Mouse (Mus musculus) retina, postnatal 1 day (tissue): ENCODE data around the gene Gpatch2.

ENCODE experiments used
- DNase-seq: peaks from one replicate; pipeline ENCODE4 v3.0.0-alpha.2; 2012

Gpatch2 gene

DNA sequence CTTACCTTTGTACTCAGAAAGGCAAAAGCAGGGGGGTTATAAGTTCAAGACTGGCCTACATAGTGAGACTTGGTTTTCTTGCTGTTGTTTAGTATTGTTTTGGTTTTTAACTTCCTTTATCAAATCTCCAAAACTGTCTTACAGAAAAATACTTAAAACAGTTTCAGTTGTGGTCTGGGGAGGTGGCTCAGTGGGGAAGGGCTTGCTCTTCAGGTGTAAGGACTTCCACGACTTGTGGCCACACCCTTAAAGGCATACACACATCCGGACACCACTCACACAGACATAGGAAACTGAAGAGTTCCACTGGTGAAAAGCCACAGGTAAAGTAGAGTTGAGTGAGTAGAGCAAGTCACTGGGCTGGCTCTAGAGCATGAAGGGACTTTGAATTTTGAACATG lies 93.2 kb downstream of the Gpatch2 start:
- DNase-seq, result no peak

- DNase-seq, result no peak
These were observed 95.8 kb downstream of the Gpatch2 start for GRCm38 (mm10) chr1:187311122-187311521.

DNA sequence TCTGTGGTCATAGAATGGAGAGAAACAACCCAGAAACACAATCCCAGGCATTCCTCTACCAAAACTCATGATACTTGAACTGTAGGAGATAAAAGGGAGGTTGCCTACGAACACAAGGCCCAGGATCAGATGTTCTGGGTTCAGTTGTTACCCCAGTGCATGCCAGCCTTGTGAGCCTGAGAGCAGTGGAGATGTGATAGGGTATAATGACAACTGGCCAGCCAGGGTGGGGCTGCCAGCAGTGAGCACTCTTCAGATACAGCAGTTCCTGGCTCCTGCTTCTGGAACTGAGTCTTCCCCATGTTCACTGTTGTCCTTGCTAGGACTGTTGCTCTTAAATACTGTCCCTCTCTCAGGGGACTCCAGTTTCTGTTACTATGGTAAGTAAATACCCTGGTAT lies 98.0 kb downstream of the Gpatch2 start:
- no peak for DNase-seq

DNA sequence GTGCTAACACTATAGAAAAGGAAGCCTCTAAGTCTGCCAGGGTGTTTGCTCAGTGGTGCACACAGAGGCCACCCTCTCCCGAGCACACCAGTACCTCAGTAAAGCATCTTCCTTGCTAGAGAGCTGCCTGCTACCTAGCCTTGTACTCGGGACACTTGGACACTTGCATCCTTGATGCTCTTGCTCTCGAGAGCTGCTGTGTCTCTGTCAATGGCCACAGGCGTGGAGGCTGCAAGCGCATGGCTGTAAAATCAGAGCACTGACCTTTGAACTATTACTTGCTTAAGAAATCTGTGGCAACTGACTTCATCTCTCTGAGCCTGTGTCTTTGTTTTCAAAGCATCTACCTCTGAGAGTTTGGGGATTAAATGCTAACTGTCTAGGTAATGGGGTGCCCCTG lies 98.5 kb downstream of the Gpatch2 start:
- DNase-seq, result no peak

- no peak for DNase-seq
These were observed 99.2 kb downstream of the Gpatch2 start for GRCm38 (mm10) chr1:187314516-187314915.

- DNase-seq, result no peak
These were observed 100.5 kb downstream of the Gpatch2 start for GRCm38 (mm10) chr1:187315821-187316220.

DNA sequence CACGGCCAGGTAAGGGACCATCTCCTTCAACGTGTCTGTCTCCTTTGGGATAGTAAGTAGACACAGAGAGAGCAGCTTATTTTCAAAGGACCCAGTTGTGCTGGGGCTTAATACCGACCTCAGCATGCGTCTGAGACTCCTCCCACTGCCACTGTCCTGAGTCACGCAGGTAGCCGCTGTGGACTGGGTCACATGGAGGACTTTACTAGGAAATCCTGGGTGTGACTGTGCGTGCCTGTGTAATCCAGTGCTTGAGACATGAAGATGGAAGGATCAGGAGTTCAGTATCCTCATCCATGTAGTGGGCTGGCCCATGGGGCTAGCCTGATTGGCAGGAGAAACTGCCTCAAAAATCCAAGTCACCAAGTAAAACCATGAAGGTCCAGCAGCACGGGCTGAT lies 101.2 kb downstream of the Gpatch2 start:
- no peak for DNase-seq

DNA sequence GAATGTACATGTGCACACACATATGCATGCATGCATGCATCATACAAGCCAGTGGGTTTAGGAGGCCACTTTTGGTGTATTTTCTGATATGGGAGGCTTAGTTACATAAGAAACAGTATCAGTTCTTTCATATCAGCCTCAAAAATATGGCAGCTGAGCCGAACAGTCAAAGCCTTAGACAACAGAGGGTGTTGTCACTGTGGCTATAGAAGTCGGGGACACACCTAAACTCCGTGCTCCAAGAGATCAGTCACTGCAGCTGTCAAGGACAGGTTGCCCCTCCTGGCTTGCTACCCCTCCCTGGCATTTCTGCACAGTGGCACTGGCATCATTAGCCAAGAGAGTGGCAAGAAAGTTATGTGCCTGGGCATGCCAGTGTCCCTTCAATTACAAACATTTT lies 106.5 kb downstream of the Gpatch2 start:
- DNase-seq, result no peak

- DNase-seq, result no peak
These were observed 107.3 kb downstream of the Gpatch2 start for GRCm38 (mm10) chr1:187322505-187323208.

GRCm38 (mm10) chr1:187323209-187323589 lies 107.9 kb downstream of the Gpatch2 start:
- DNase-seq, result no peak

GRCm38 (mm10) chr1:187342551-187342950 lies 127.2 kb downstream of the Gpatch2 start:
- DNase-seq, result no peak

DNA sequence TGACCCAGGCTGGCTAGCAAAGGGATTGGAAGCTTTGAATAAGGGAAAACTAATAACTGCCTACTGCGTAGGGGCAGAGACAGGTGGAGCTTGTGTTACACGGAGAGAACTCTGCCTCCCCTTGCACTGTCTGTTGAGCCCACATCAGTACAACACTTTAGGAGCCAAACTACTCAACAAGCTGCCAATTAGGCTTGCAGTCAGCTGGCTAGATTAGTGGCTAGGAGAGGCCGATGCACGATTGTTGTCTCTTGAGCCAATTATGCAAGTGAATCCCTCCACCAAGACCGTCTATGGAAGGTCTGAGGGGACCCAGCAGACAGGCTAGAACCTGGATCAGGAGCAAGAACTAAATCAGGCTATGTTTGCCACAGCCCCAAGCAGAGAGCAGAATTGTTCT lies 129.8 kb downstream of the Gpatch2 start:
- peak; percentile 67 for DNase-seq

DNA sequence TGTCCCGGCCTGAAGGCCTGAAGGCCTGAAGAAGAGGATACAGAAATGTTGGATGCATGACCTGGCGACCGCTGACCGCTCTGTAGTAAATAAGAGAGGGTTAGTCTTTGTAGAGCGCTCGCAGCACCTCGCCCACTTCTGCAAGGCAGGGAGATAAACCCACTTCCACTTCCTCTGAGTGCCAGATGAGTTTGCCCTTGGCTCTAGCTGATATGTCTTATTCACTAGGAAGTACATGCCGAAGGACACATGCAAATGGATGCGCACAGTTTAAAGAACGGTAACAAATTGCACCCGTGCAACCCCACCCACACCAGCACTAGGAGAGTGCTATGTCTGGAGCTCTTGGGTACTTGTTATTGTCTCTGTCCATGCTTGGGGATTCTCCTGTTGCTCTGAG lies 131.6 kb downstream of the Gpatch2 start:
- no peak for DNase-seq

DNA sequence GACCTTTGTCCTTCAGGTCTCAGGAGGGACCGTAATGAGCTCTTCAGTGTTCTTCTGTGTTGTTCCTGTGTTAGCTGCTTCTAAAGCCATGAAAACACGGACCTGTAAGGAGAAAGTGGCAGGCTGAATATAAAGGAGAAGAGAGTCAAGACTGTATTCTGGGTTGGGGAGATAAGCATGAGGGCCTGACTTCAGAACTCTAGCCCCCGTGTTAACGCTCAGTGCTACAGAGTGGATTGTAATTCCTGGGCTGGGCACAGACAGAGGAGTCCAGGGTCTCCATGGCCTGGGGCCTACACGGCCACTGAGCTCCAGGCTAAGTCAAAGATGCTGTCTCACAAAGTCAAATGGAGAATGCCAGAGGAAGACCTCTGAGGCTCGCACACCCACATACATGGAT lies 132.3 kb downstream of the Gpatch2 start:
- no peak for DNase-seq

- no peak for DNase-seq
These were observed 132.9 kb downstream of the Gpatch2 start for GRCm38 (mm10) chr1:187348053-187348820.

- no peak for DNase-seq
These were observed 133.6 kb downstream of the Gpatch2 start for GRCm38 (mm10) chr1:187348859-187349258.

GRCm38 (mm10) chr1:187356169-187356568 lies 140.9 kb downstream of the Gpatch2 start:
- peak; percentile 95 for DNase-seq

DNA sequence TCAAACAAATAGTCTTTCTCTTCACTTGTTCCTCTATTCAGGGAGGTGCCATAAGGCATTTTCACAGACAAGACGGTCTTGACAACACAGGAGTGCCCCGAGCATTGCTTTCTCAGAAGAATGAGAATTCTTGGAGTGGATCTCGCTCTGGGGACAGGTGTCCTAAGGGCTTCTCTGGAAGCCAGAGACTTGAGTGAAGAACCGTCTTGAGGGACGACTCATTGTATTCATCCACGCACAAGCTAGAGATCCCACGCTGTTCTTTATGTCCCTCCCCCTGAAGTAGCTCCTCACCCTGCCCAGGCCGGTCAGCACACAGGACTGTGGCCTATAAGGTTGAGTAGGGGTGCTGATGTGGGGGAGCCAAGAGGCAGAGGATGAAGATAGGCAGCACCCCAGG lies 141.6 kb downstream of the Gpatch2 start:
- peak; percentile 52 for DNase-seq

- no peak for DNase-seq
These were observed 144.9 kb downstream of the Gpatch2 start for GRCm38 (mm10) chr1:187360240-187360639.

- no peak for DNase-seq
These were observed 147.2 kb downstream of the Gpatch2 start for GRCm38 (mm10) chr1:187362536-187362935.

- no peak for DNase-seq
These were observed 150.1 kb downstream of the Gpatch2 start for GRCm38 (mm10) chr1:187365424-187365823.

DNA sequence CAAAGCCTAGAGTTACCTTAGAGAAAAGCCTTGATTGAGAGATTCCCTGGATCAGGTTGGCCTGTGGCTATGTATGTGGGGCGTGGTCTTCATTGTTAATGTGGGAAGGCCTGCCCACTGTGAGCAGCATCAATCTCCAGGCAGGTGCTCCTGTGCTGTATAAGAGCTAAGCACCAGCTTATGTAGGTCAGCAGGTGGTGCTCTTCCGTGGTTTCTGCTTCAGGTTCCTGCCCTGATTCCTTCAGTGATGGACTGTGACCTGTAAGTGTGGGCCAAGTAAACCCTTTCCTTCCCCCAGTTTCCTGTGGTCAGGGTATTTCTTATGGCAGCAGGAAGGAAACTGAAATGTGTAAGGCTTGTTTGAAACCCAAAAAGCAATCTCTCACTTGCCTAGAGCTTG lies 151.5 kb downstream of the Gpatch2 start:
- DNase-seq, result no peak

DNA sequence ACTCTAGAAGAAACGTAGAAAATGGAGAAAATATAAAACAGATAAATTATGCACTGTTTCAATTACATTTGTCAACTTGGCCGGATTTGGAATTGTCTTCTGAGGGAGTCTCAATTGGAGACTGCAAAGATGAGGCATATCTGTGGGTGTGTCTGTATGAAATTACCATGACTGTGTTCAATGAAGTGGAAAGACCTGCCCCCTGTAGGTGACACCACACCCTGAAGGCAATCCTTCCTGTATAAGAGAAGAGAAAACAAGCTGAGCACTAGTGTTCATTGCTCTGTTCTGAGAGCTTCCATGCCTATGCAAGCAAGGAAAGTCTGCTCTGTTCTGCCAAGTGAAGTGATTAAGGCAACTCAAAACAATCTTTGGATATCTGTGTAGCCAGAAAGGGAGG lies 153.7 kb downstream of the Gpatch2 start:
- DNase-seq, result no peak

DNA sequence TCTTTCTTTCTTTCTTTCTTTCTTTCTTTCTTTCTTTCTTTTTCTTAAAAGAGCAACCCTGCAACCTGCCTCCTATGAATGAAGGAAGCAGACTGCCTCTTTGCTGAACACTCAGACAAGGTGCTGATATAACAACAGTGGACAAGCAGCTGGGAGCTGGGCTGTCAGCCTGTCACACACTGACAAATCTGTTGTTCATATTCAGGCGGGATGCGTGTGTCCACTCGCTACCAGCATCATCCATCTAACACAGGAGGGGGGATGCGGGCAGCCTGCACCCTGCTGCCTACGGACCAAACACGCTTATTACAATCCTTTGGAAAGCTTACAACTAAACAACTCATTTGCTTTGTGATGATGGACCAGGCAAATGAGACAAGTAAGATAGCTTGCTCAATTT lies 158.2 kb downstream of the Gpatch2 start:
- peak; percentile 62 for DNase-seq

GRCm38 (mm10) chr1:187374418-187374817 lies 159.1 kb downstream of the Gpatch2 start:
- DNase-seq, result no peak
